Mouse (Mus musculus): ENCODE measurements around the gene Cdc7.
A peak's percentile ranks its signal among the peaks of the same experiment; 100 is the strongest.
"Not testable (repeated sequence)": the region's sequence is repeated elsewhere in the genome, so short reads cannot be mapped to it uniquely, and the experiment has no call there.

The Cdc7 gene

DNA sequence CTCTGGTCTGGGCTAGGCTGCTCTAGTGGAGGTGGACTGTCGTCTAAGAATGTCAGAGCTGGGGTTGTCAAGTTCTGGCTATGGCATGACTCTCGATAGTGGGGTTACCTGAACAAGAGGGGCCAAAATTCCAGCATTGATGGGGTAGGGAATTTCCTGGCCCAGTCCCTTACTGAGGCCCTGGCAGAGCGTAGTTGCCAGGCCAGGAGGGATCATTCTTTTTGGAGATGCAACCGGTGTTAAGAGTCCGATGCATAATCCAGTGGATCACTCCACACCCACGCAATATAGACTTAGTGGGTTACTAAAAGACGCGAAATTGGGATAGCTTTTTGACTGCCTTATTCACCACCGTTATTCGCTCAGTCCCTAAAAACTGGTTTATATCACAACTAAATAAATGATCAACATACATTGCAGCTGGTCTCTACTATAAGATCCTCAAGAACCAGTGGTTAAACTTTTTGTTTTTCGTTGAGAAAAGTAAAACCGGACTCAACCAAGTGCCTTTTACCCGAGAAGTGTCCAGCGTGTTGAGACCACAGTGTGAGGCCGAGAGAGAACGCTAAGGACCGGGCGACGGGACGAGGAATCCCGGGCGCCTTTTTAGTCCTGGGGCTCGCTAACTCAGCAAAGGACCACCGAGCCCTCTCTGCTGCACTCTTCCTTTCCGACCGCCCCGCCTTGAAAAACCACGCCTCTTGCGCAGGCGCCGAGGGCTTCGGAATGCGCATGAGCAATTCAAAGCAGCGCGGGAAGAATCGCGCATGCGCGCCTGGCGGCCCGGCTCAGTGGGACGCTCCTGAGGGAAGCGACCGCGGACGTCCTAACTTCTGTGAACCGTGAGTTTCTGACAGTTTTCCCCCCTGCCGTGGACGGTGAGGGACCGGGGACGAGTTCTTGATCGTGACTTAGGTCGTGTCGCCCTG is at the start of gene Cdc7:
Gene Cdc7 (plus strand): TSS at position 739 of the 929 bp plus-strand sequence.
- peak; percentile 96 for DNase-seq (ENCODE audit: low read depth, low spot score)

DNA sequence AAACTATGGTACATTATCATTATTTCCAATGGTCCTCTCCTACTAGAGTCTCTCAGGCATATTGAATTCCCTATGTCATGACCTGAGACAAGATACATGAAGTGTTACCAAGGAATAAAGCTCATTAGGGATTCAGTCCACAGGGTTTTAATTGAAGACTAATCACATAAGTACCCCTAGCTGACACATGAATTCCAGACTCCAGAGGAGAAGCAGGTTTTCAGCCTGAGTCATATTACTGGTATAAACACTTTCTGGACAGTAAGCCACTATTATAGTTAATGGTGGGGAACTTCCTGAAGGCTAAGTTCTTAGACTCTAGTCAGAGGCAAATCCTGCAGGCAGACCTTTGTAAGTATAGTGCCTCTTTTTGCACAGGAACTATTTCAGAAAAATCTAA is 44.8 kb upstream of the Cdc7 start:
- no peak for DNase-seq (ENCODE audit: low read depth, low spot score)

DNA sequence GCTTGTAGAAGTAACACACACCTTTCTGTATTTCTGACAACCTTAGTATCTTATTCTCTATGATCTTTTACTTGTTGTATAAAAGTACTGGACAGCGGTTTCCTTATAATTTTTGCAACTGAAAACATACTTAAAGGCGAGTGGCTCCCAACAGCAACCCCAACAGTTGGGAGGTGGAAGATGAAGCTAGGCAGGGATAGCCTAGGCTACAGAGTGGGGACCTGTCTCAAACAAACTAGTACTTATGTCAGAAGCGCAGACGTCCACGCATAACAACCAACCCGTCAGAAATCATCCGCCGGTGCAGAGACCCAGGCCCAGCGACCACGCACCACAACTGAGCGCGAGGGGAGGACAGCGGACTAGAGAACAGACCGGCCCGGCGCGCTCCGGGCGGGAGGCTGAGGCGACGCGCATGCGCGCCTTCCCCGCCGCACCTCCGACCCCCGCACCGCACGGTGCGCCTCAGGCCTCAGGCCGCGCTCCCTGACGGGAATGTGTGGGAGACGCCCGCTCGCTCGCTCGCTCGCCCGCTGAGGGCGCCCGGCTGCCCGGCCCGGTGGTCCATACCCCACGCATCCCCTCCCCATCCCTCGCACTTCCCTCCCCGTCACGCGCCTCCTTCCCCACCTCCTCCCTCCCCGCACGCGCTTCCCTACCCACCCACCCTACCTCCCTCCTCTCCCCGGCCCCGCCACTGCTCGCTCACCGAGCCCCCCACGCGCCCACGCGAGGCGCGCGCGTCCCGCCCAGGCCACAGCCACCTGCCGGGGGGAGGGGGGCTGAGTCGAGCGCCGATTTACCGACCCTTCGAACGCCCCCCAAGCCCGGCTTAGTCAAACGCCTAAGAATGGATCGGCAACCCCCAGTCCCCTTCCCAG is 38.4 kb upstream of the Cdc7 start, which contains the start of gene Hfm1:
Gene Hfm1 (minus strand): TSS at position 834 of the 881 bp plus-strand sequence.
- peak; percentile 68 for DNase-seq (ENCODE audit: low read depth, low spot score)

DNA sequence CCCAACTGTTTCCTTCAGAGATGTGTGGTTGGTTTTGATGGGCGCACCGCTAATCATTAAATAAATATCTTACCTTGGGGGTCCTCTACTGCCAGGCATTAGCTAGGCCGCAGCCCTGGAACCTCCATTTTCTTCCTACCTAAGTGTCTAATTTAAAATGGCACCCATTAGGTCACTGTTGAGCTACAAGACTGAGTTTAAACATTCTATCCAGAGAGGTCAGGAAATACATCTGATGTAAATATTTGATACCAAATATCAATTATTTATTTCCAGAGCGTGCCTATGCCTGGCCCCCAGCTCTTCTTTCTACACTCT is 37.8 kb upstream of the Cdc7 start:
- DNase-seq (ENCODE audit: low read depth, low spot score), result no peak

DNA sequence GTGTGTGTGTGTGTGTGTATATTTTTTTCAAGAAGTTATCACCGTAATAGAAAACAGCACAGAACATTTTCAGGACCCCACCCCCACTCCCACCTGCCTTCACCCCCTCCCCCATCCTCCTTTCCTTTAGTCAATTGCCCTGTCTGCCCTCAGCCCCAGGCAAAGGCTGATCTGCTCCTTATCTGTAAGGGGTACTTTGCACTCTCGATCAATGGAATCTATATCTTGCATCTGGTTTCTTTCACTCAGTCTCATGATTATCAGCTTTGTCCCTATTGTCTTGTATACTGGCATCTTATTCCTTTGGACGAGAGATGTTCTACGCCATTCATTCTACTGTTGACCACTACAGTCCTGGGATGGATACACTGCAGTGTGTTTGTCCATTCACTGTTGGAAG is 36.1 kb upstream of the Cdc7 start:
- DNase-seq (ENCODE audit: low read depth, low spot score), result no peak

DNA sequence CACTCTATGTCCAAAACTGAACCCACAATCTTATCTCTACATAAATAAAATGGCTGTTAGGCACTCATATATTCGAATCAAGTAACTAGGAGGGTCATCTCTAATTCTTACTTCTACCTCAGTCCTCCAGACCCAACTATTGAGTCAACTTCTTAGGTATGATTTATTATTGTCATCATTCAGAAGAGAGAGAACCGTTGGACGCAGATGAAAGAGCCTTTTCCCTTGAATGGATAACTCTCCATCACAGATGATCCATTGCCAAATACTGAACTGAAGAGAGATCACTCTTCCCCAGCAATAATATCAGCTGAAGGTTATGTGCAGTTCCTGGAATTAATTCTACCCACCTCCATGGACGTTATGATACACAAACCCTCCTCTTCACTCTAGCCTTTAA is 17.8 kb upstream of the Cdc7 start:
- no peak for DNase-seq (ENCODE audit: low read depth, low spot score)

DNA sequence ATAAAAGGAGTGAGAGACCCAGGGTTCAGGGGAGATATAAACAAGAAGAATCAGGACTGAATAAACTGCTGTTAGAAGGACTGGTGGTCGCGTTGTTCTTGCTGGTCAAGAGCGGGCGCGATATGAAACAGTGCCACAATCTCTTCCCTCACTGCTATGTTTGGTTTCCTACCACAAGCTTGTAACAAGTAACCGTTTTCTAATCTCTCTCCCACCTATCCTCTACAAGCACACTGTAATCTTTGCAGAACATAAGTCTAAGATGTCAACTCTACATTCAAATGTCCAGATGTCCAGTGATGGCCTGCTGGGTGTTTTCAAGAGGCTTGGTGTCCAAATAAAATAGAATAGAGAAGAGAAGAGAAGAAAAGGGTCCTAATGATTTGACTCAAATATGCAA is 15.4 kb upstream of the Cdc7 start:
- no peak for DNase-seq (ENCODE audit: low read depth, low spot score)

DNA sequence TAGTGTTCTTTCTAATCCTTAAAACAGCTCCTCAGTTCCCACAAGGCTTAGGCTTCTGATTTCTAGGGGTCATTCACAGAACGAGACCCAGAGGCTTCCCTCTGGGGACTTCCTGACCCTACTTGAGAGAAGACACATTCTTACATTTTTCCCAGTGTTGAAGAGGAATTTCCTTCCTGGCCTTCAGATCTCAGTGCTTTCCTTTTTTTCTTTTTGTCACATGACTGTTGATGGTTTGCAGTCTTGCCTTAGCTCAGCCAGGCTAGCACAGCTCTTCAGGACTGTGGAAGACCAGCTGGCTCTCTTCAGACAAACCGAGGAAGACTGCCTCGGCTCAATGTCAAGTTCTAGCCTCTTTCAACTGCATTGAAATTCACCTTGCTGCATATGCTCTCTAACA is 7.7 kb upstream of the Cdc7 start:
- no peak for DNase-seq (ENCODE audit: low read depth, low spot score)

DNA sequence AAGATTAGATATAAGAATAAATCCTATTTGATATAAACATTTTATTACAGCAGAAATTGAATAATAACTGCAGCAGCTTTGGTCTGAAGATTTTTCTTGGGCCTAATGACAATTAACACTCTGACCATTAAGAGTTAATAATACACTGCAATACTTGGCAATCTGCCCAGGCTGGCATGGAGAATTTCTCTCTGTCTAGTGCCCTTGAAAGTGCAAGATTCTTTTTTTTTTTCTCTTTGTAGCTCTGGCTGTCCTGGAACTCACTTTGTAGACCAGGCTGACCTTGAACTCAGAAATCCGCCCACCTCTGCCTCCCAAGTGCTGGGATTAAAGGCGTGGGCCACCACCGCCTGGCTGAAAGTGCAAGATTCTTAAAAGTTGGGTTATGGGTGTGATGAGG is 5.1 kb upstream of the Cdc7 start:
- no peak for DNase-seq (ENCODE audit: low read depth, low spot score)

DNA sequence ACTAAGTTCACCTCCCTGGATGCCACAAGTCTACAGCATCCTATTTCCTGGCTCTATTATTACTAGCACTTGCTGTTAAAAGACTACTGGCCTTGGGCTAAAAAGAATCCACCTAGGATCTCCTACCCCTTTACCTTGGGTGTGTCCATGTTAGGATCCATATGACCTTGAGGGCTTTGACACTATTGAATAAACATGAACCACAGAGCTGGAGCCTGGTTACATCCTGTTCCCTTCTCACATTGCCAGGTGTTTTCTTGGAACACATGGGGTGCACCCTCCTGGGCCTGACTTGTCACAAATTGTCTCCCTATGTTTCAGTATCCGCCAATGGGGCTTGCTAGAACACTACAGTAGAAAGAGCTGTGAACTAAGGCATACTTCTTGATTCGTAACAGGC is 3.7 kb upstream of the Cdc7 start:
- no peak for DNase-seq (ENCODE audit: low read depth, low spot score)

DNA sequence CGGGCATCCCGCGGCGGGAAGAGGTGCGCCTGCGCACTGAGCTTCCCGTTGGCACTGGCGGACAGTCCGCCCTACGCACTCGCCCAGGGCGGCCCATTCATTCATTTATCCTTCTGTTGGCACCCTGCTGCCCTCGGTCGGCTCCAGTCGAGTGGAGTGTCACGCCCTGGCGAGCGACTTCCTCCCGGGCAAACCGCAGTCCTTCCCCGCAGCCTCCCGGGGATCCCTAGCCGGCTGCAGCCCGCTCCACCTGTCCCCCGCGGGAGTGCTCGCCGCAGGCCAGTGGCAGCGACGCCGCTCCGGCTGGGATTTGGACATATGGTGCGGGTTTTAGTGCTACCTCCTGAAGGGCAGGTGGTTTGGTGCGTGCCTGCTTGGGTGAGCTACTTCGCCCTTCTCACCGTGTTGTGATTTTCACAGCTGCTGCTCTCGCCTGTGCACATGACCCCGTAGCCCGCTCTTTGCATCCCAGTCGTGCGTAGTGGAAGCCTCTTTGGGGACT is 442 bp downstream of the Cdc7 start:
- no peak for DNase-seq (ENCODE audit: low read depth, low spot score)

DNA sequence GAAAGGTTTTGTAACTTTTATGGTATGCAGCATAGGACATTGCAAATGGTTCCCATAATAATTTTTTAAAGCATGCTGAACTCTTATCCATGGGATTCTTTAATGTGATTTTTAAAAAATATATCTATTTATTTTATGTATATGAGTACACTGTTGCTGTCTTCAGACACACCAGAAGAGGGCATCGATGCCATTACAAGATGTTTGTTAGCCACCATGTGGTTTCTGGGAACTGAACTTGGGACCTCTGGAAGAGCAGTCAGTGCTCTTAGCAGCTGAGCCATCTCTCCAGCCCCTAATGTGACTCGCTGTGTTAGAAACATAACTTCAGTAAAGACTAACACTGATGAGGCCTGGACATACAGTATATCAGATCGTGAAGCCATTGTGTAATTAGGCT is 2.3 kb downstream of the Cdc7 start:
- no peak for DNase-seq (ENCODE audit: low read depth, low spot score)

DNA sequence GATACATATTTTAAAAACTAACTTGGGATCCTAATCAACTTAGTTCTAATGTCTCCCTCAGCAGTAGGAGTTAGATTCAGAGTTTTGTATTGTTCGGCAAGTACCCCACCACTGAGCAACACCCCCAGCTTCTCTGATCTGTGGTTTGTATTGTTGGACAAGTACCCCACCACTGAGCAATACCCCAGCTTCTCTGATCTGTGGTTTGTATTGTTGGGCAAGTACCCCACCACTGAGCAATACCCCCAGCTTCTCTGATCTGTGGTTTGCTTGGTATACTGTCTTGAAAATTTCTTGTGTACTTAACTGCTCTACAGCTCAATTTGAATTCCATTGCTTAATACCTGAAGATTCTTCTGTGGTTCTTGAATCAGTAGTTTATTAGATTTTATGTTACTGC is 3.5 kb downstream of the Cdc7 start:
- no peak for DNase-seq (ENCODE audit: low read depth, low spot score)

DNA sequence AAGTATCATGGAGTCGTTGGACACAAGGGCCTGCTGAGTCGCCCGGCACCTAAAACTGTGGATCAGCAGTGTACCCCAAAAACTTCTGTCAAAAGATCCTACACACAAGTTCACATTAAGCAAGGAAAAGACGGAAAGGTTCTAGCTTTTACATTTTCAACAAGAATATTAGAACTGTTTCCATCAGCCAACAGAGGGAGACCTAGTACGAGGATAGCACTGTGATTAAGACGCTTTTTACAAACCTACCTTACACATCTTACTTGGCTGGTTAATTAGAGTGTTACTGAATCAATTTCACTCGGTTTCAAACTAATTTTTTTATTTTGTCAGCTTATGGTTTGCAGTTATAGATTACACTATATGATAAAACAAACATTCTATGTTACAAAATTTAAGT is 9.8 kb downstream of the Cdc7 start:
- no peak for DNase-seq (ENCODE audit: low read depth, low spot score)

DNA sequence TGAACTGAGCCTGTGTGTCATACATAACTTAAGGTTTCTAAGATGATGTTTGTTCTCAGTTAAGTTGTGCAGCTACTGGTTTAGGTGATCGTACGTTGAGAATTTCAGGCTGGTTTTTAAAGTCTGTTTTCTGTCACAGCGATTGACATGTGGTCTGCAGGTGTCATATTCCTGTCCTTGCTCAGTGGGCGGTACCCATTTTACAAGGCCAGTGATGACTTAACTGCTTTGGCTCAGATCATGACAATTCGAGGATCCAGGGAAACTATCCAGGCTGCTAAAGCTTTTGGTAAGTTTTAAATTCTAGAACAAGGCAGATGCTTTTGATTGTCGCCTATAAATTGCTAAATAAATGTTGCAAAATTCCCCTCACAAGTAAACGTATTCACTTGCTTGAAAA is 15.0 kb downstream of the Cdc7 start:
- no peak for DNase-seq (ENCODE audit: low read depth, low spot score)

DNA sequence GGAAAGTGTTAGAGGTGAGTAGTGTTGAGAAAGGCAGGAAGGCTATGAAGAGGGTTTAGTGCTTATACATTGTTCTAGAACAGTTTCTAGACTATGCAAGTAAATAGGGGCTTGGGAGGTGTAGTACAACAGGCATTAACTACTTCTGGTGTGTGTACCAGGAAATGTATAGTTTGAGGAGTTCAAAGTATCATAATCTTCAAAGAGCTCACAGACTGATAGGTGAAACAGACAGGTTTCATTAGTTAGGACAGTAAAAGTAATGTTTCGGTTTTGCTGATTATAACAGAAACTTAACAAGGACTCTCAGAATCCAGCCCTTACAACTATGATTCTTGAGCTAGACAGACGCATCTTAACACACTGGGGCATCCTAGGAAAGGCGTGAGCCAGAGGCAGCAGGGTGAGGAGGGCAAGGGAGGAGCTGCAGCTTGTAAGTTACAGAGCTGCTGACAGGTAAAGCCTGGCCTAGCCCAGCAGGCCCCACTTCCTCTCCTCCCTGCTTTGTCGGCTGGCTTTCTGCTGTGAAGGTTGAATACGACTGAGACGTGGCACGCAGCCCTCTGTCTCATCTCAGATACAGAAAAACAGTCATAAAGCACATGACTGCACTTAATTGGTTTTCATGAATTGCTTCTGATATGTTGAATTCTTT is 18.3 kb downstream of the Cdc7 start:
- no peak for DNase-seq (ENCODE audit: low read depth, low spot score)

DNA sequence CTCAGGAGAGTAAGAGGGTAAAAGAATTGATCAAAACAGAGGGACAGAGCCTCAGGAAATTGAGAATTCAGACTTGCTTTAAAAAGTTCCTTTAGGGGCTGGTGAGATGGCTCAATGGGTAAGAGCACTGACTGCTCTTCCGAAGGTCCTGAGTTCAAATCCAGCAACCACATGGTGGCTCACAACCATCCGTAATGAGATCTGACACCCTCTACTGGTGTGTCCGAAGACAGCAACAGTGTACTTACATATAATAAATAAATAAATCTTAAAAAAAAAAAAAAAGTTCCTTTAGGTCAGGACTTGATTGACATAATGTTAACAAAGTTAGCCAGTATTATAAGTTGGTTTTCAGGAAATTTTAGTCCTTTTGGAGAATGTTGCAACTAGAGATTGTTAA is 20.8 kb downstream of the Cdc7 start:
- DNase-seq (ENCODE audit: low read depth, low spot score), result not testable (repeated sequence)

DNA sequence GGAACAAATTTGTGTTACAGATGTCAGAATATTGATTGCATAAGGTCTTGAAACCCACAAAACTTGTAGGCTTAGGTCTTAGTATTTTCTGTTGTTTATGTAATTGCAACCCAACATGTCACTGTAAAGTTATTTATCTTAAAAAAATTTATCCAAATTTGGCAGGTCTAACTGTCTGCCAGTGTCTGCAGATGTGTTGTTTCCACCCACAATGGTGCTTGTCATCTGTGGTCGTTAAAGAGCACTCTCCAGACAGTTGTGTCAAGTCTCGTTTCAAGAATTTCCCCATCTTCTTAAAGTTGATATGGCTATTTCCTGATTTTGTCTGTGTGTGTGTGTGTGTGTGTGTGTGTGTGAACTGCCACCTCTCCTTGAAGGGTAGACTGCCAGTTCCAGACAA is 21.5 kb downstream of the Cdc7 start:
- no peak for DNase-seq (ENCODE audit: low read depth, low spot score)

DNA sequence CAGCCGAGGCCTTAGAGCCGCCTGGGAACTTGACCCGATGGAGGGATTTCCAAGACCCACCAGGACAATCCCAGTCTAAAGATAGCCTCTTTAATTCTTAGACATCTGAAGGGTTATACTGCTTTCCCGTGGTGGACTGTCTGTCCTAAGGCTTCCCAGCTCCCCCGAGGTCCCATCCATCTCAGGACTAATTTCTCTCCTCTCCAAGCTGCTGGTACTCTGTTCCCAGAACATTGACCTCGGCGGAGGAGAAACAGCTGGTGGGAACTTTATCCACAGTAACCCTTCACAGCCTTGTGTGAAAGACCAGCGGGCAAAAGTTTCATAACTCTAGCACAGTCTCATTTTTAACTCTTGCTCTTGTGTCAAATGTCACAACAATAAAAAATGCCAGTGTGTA is 25.1 kb downstream of the Cdc7 start:
- no peak for DNase-seq (ENCODE audit: low read depth, low spot score)

DNA sequence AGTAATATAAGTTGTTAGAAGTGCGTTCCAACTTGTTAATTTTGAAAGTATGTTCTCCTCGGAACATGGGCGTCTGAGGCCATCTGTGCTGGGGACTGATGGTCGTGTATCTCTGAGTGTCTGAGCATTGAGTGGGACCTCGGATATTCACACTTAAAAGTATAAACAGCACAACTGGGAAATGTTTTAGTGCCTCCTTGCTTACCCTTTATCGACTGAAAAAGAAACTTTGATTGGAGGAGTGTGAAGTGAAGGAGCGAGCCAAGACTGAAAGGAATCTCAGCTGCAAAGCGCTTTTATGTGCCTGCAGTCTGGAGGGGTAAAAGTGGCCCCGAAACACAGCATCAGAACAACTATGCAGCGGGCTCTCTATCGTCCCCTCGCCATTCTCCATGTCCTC is 25.7 kb downstream of the Cdc7 start:
- no peak for DNase-seq (ENCODE audit: low read depth, low spot score)

DNA sequence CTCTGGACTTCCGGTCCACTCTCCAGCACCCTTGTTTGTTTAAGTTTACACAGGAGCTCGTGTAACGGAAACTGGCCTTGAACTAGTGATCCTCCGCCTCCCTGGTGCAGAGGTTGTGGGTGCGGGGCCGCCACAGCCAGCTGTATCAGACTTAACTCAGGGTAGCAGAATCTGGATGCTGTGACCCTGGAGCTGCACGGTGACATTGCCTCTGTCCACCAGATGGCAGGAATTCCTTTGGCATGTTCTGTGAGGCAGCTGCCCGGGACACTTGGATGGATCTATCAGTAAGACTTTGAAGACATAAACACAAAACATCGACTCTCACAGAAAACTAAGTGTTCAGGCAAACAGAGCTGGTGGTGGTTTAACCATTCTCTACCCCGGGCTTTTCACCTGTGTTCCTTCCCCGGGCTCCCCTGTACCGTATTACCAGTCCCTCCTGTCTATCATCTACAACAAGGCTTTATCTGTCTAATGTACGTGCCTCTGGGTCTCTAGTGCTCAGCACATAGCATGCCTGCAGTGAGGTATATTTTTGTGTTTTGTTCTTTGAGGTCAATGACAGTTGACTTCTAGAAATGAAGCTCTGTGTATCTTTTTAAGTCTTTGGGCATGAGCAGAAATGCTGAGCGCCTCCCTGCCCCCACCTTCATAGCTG is 26.6 kb downstream of the Cdc7 start:
- DNase-seq (ENCODE audit: low read depth, low spot score), result peak; percentile 10

All from A20 (cell line).